Mouse (Mus musculus) neural tube, embryonic 11.5 days (tissue): ENCODE measurements around the gene Hoxd9. TPM values are rescaled to one million over a fixed set of nuclear protein-coding genes. Genes with fewer than 3 reads are reported as not detected.
A peak's percentile ranks its signal among the peaks of the same experiment; 100 is the strongest.

Source experiments
- ATAC-seq: fragments of 200-750 bp; cut with Nextera tagmentation; 2 replicates; pipeline ENCODE4 v1.8.0; 2017; ENCODE audit warnings: moderate number of reproducible peaks, mild to moderate bottlenecking, moderate TSS enrichment, moderate library complexity; ENCODE audit not compliant: insufficient read depth, low FRiP score, low TSS enrichment
- DNase-seq: peaks from one replicate; pipeline ENCODE4 v3.0.0-alpha.2; 2015; ENCODE audit warnings: low spot score
- H3K27ac ChIP-seq: fragments of 300-500 bp; sonication (generic); 2 replicates; pipeline ENCODE4 v1.5.1; 2014; ENCODE audit warnings: low read depth, mild to moderate bottlenecking, low read length
- H3K27me3 ChIP-seq: fragments of 300-500 bp; sonication (generic); 2 replicates; pipeline ENCODE4 v1.6.1; 2014; ENCODE audit warnings: mild to moderate bottlenecking, low read length, mixed read lengths; ENCODE audit not compliant: control insufficient read depth, insufficient read depth
- H3K36me3 ChIP-seq: fragments of 300-500 bp; sonication (generic); 2 replicates; pipeline ENCODE4 v1.6.1; 2014; ENCODE audit warnings: mild to moderate bottlenecking, low read length, moderate library complexity, mixed read lengths; ENCODE audit not compliant: control insufficient read depth, insufficient read depth
- H3K4me1 ChIP-seq: fragments of 300-500 bp; sonication (generic); 2 replicates; pipeline ENCODE4 v1.6.1; 2014; ENCODE audit warnings: low read length, mixed read lengths; ENCODE audit not compliant: control insufficient read depth, insufficient read depth
- H3K4me2 ChIP-seq: fragments of 300-500 bp; sonication (generic); 2 replicates; pipeline ENCODE4 v1.6.1; 2014; ENCODE audit warnings: low read depth, mild to moderate bottlenecking, moderate library complexity
- H3K4me3 ChIP-seq: fragments of 300-500 bp; sonication (generic); 2 replicates; pipeline ENCODE4 v1.5.1; 2014; ENCODE audit warnings: low read depth, low read length
- H3K9ac ChIP-seq: fragments of 300-500 bp; sonication (generic); 2 replicates; pipeline ENCODE4 v1.6.1; 2014; ENCODE audit warnings: mild to moderate bottlenecking, low read length
- H3K9me3 ChIP-seq: fragments of 300-500 bp; sonication (generic); 2 replicates; pipeline ENCODE4 v1.6.1; 2016; ENCODE audit warnings: low read length; ENCODE audit not compliant: control insufficient read depth
- WGBS: fragments of 180-500 bp; shearing (Covaris S2); extraction: QIAGEN DNeasy Blood & Tissue Kit; methylation state at CpG from one replicate; pipeline ENCODE4 v1.1.7; 2014; 5-methylcytosine and 5-hydroxymethylcytosine counted together
- polyA plus RNA-seq: library from polyadenylated mRNA; unstranded; fragments of >200 nt; fragmentation: Nextera tagmentation; extraction: Ambion mirVana; gene quantifications from 2 replicates; pipeline ENCODE4 v1.2.1, GENCODE M21; 2014

Gene Hoxd9
- polyA plus RNA-seq, 1 experiment from 2014 or later: 14.3 TPM

- no peaks in the 10 kb centered on the region for H3K4me1 ChIP-seq
- H3K27ac ChIP-seq: no peak overlapping the region
- no peak overlapping the region for H3K4me2 ChIP-seq
- H3K9me3 ChIP-seq: no peaks in the 10 kb centered on the region
- H3K4me3 ChIP-seq: no peak overlapping the region
- 2% methylated on average over 7 of the region's 7 CpGs for WGBS
- DNase-seq (peak; percentile 35), ATAC-seq (no peak)
- no peaks in the 10 kb centered on the region for H3K36me3 ChIP-seq
- peaks cover 96% of the 10 kb centered on the region for H3K27me3 ChIP-seq
- no peak overlapping the region for H3K9ac ChIP-seq
Observed at GRCm38 (mm10) chr2:74666411-74666810, 31.1 kb upstream of the Hoxd9 start.

GRCm38 (mm10) chr2:74667191-74667841, 30.2 kb upstream of the Hoxd9 start:
- peak overlapping the region; percentile 33; the same call in 1 of the 2 replicates for H3K4me3 ChIP-seq
- peaks cover 96% of the 10 kb centered on the region for H3K27me3 ChIP-seq
- ATAC-seq (peak; percentile 9; the same call in 1 of the 2 replicates), DNase-seq (peak; percentile 53)
- WGBS: under 1% methylated on average over 36 of the region's 36 CpGs
- no peaks in the 10 kb centered on the region for H3K4me1 ChIP-seq
- H3K9me3 ChIP-seq: no peaks in the 10 kb centered on the region
- H3K36me3 ChIP-seq: no peaks in the 10 kb centered on the region
- no peak overlapping the region for H3K9ac ChIP-seq
- no peak overlapping the region for H3K27ac ChIP-seq
- H3K4me2 ChIP-seq: peak overlapping the region; percentile 66; the same call in 1 of the 2 replicates

GRCm38 (mm10) chr2:74667842-74668357, 29.6 kb upstream of the Hoxd9 start, which contains the start of gene Hoxd13:
TSS of gene Hoxd13 (plus strand) at chr2:74668310.
- peak; percentile 67; the same call in 1 of the 2 replicates for ATAC-seq
- DNase-seq: no peak
- H3K27ac ChIP-seq: no peak within 1 kb of the TSS
- H3K4me3 ChIP-seq: peak within 1 kb of the TSS; percentile 33
- 0 out of 2 replicates have a peak, but pooled peaks cover 4% of the 10 kb centered on the region for H3K4me1 ChIP-seq
- no peaks in the 10 kb centered on the region for H3K9me3 ChIP-seq
- peak within 1 kb of the TSS; percentile 66 for H3K4me2 ChIP-seq
- peak within 1 kb of the TSS; percentile 5; the same call in 1 of the 2 replicates for H3K9ac ChIP-seq
- H3K27me3 ChIP-seq: peaks cover 96% of the 10 kb centered on the region
- 0% methylated on average over 22 of the region's 51 CpGs for WGBS
- H3K36me3 ChIP-seq: no peaks in the 10 kb centered on the region

GRCm38 (mm10) chr2:74668370-74669229, 28.9 kb upstream of the Hoxd9 start:
- peak overlapping the region; percentile 66 for H3K4me2 ChIP-seq
- H3K9ac ChIP-seq: peak overlapping the region; percentile 5; the same call in 1 of the 2 replicates
- no peaks in the 10 kb centered on the region for H3K36me3 ChIP-seq
- WGBS: under 1% methylated on average over 62 of the region's 74 CpGs
- H3K4me3 ChIP-seq: peak overlapping the region; percentile 33
- H3K4me1 ChIP-seq: 0 out of 2 replicates have a peak, but pooled peaks cover 4% of the 10 kb centered on the region
- no peaks in the 10 kb centered on the region for H3K9me3 ChIP-seq
- H3K27me3 ChIP-seq: peaks cover 96% of the 10 kb centered on the region
- H3K27ac ChIP-seq: no peak overlapping the region
- peak; percentile 73 for DNase-seq
- ATAC-seq: peak; percentile 16; the same call in 1 of the 2 replicates

- 0% methylated on average over 3 of the region's 3 CpGs for WGBS
- no peak for ATAC-seq
- no peaks in the 10 kb centered on the region for H3K9me3 ChIP-seq
- H3K9ac ChIP-seq: no peak overlapping the region
- no peaks in the 10 kb centered on the region for H3K36me3 ChIP-seq
- 0 out of 2 replicates have a peak, but pooled peaks cover 4% of the 10 kb centered on the region for H3K4me1 ChIP-seq
- peak overlapping the region; percentile 7; the same call in 1 of the 2 replicates for H3K4me2 ChIP-seq
- no peak overlapping the region for H3K27ac ChIP-seq
- peak; percentile 27 for DNase-seq
- peaks cover 96% of the 10 kb centered on the region for H3K27me3 ChIP-seq
- no peak overlapping the region for H3K4me3 ChIP-seq
Observed at GRCm38 (mm10) chr2:74669230-74669578, 28.3 kb upstream of the Hoxd9 start.

GRCm38 (mm10) chr2:74669650-74670235, 27.8 kb upstream of the Hoxd9 start:
- peak; percentile 41 for DNase-seq
- Histone ChIP-seq H3K4me3 (no peak overlapping the region), H3K36me3 (no peaks in the 10 kb centered on the region), H3K4me2 (no peak overlapping the region), H3K4me1 (0 out of 2 replicates have a peak, but pooled peaks cover 4% of the 10 kb centered on the region), H3K9me3 (no peaks in the 10 kb centered on the region), H3K27me3 (peaks cover 96% of the 10 kb centered on the region), H3K9ac (no peak overlapping the region), H3K27ac (no peak overlapping the region)
- 1% methylated on average over 14 of the region's 14 CpGs for WGBS
- ATAC-seq: no peak

- Histone ChIP-seq H3K4me2 (no peak overlapping the region), H3K27ac (no peak overlapping the region), H3K36me3 (no peaks in the 10 kb centered on the region), H3K4me1 (0 out of 2 replicates have a peak, but pooled peaks cover 6% of the 10 kb centered on the region), H3K4me3 (no peak overlapping the region), H3K9me3 (no peaks in the 10 kb centered on the region), H3K27me3 (peaks cover 97% of the 10 kb centered on the region), H3K9ac (no peak overlapping the region)
- 2% methylated on average over 3 of the region's 3 CpGs for WGBS
- DNase-seq (peak; percentile 31), ATAC-seq (no peak)
Observed at GRCm38 (mm10) chr2:74670632-74671188, 26.8 kb upstream of the Hoxd9 start.

GRCm38 (mm10) chr2:74671847-74672246, 25.7 kb upstream of the Hoxd9 start:
- ATAC-seq: no peak
- no peak overlapping the region for H3K27ac ChIP-seq
- no peak overlapping the region for H3K4me3 ChIP-seq
- WGBS: 3% methylated on average over 5 of the region's 5 CpGs
- H3K4me1 ChIP-seq: 0 out of 2 replicates have a peak, but pooled peaks cover 6% of the 10 kb centered on the region
- peaks cover 98% of the 10 kb centered on the region for H3K27me3 ChIP-seq
- no peaks in the 10 kb centered on the region for H3K9me3 ChIP-seq
- H3K4me2 ChIP-seq: no peak overlapping the region
- no peak for DNase-seq
- H3K36me3 ChIP-seq: no peaks in the 10 kb centered on the region
- H3K9ac ChIP-seq: no peak overlapping the region
